Mouse (Mus musculus) bone marrow macrophage, adult 2 months (primary cell): ENCODE measurements at regions not wholly inside any gene's neighbourhood (a gene's known extent, or its start where the extent isn't known, plus 50 kb on each side); places are given as distances from the start of the nearest gene placed in this dataset.

Source experiments
- H3K27ac ChIP-seq: 2 replicates; pipeline ENCODE4 v1.5.1; 2012; ENCODE audit warnings: low read depth, low read length; ENCODE audit not compliant: insufficient read depth
- H3K4me1 ChIP-seq: 2 replicates; pipeline ENCODE4 v1.6.1; 2012; ENCODE audit warnings: low read length; ENCODE audit not compliant: control insufficient read depth, insufficient read depth
- H3K4me3 ChIP-seq: 2 replicates; pipeline ENCODE4 v1.5.1; 2012; ENCODE audit warnings: mild to moderate bottlenecking, low read length, moderate library complexity; ENCODE audit not compliant: insufficient read depth
- CTCF ChIP-seq: IDR thresholded peaks from 2 replicates; pipeline ENCODE4 v1.5.1; 2012; ENCODE audit warnings: low read depth, mild to moderate bottlenecking, low read length, moderate library complexity
- POLR2A ChIP-seq: IDR thresholded peaks from 2 replicates; pipeline ENCODE4 v1.6.1; 2012; ENCODE audit warnings: mild to moderate bottlenecking, low read depth, low read length, borderline replicate concordance

DNA sequence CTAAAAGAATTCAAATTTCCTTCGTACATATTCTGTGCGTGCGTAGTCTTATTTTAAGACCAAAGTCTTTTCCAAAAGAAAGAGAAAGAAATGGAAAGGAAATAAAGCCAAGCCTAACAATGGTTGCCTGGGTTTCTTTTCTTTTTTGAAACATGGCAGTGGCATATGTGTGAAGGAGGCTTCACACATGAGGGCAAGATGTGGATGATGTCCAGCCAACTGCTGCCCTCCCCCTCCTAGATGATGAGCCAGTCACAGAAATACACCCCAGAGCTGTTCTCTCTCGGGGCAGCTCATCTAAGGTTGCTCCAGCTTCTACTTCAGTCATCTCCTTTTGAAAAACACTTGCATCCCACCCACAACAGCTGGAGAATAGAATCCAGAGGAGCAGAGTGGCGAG lies 213.1 kb upstream of the Jmjd1c start:
- no peak overlapping the region for H3K4me3 ChIP-seq
- H3K4me1 ChIP-seq: peaks cover 5% of the 10 kb centered on the region
- TF ChIP-seq POLR2A: no peak
- no peak overlapping the region for H3K27ac ChIP-seq

DNA sequence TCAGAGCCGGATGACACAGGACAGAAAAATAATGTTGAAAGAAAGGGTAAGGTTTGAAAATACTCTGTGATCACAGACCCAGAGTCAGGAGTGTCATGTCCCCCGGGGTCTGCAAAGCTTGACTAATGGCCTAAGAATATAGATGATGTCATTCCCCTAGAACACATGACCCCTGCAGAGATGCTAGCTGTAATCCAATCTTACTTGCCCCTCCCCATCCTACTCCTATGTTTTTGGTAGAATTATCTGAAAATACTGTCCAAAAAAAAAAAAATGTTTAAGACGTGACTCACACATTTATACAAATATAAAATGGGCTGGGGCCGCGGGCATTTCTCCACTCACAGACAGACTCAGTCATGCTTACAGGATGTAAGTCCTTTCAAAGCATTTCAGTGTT lies 210.3 kb upstream of the Jmjd1c start:
- no peak overlapping the region for H3K4me3 ChIP-seq
- H3K4me1 ChIP-seq: peaks cover 5% of the 10 kb centered on the region
- H3K27ac ChIP-seq: no peak overlapping the region
- TF ChIP-seq POLR2A: no peak
- TF ChIP-seq CTCF: no peak

GRCm38 (mm10) chr10:66889786-66890555 lies 206.0 kb upstream of the Jmjd1c start:
- TF ChIP-seq CTCF: no peak
- Histone ChIP-seq H3K27ac (no peak overlapping the region), H3K4me3 (no peak overlapping the region), H3K4me1 (peaks cover 8% of the 10 kb centered on the region)

DNA sequence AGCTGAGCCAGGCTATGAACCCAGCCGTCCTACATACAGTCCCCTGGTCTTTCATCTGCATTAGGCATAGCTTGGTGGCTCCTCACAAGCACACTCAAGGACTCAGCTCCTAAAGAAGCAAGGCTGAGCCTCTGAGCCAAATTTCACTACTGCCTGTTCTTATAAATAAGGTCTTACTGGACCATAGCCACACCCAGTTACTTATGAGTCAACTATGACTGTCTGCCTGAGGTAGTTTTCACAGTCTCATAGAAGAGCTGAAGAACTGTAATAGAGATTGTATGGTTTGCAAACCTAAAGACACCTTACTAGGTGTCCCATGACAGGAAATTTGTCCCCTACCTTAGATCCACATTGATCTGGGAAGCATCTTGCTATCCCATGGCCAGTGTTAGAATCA lies 204.1 kb upstream of the Jmjd1c start:
- H3K27ac ChIP-seq: no peak overlapping the region
- no peak for TF ChIP-seq CTCF
- peaks cover 3% of the 10 kb centered on the region; the same call in 1 of the 2 replicates for H3K4me1 ChIP-seq
- no peak overlapping the region for H3K4me3 ChIP-seq

DNA sequence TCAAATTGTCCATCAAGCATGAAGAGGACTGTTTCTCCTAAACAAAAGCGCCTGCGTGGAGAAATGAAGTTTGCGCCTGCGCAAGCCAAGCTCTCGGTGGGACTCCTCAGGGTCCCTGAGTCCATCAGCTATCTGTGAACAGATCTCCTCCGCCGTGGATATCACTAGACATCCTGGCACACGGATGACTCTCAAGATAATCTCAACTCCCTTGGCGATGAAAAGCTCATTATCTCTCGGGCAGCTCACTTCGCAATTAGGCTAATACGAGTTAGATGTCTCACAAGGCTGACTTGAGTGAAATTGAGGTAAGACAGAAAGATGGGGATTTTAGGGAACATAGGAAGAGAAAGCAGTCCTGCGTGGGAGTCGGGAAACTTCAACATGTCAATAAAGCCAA lies 202.1 kb upstream of the Jmjd1c start:
- no peak for TF ChIP-seq CTCF
- no peak for TF ChIP-seq POLR2A

DNA sequence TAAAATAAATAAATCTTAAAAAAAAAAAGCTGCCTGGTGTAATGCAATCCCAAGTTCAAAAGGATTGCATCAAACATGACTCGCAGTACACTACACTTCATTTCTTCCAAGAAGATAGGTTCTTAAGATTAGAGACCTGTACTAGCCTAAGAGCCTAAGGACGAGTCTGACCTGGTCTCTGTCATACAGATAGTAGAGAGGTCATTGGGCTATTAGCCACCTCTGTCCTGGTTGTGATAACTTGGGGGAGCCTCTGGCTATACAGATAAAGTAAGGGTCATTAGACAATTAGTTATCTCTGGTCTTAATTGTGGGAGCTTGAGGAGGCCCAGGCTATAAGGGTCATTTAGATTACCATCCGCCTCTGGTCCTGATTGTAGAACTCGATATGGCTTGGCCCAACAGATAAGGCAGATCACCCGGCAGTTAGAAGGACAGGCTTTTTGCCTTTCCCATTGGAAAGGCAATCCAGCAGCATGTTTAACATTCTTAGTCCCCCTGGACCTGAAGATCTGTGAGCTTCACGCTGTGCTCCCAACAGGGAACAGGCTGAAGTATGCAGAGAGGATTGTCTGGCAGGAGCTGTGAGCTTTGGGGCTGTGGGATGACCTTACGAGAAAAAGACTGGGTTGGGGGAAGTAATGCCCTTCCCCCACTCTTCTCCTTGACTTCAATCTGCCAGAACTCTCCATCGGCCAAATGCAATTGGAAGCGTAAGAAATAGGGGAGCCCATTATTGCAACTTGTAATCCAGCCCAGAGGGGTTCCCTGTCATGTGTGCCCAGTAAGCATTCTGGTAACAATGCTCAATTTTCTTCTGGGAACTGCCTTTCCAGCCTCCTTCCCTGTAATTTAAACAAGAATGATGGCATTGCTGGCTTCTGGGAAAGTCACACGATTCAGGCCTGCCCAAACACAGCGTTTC lies 199.0 kb upstream of the Jmjd1c start:
- H3K4me3 ChIP-seq: no peak overlapping the region
- H3K4me1 ChIP-seq: peaks cover 17% of the 10 kb centered on the region
- no peak for TF ChIP-seq POLR2A
- no peak for TF ChIP-seq CTCF
- H3K27ac ChIP-seq: no peak overlapping the region

More for the DNA sequence above, 202.1 kb upstream of the Jmjd1c start:
- no peak overlapping the region for H3K4me3 ChIP-seq
- peaks cover 11% of the 10 kb centered on the region; the same call in 1 of the 2 replicates for H3K4me1 ChIP-seq
- no peak overlapping the region for H3K27ac ChIP-seq

DNA sequence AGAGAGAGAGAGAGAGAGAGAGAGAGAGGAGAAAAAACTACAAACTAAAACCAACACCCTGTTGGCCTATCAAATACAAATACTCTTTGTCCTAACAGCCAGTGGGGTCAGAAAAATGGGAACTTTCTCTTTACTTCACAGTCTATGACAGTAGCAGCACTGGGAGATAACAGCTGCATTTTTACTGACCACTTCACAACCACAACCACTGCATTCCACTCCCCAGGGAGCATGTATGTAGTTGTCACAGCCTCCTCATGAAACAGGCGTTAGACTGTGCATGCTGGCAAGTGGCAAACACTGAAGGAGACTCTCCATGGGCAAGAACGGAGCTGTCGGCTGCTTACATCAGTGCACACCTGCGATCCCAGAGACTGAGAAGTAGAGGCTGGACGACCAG lies 196.2 kb upstream of the Jmjd1c start:
- Histone ChIP-seq H3K27ac (no peak overlapping the region), H3K4me1 (peaks cover 22% of the 10 kb centered on the region), H3K4me3 (no peak overlapping the region)
- TF ChIP-seq CTCF (no peak), POLR2A (no peak)

DNA sequence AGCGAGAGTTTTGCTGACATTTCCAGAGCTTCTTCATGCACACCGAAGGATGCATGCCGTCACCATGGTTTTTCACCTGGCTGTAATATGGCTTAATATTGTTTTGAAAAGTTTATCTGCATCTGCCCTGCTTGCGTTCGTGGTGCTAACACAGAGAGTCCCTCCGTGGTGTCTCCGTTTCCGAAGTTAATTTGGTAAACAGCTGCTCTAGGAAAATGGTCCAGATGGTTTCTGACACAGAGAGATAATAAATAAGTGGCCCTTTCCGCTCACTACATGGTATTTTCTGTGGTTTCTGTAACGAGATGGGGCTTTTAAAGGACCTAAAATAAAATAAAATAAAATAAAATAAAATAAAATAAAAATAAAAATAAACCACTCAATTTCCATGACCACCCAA lies 195.1 kb upstream of the Jmjd1c start:
- no peak overlapping the region for H3K27ac ChIP-seq
- H3K4me1 ChIP-seq: peaks cover 26% of the 10 kb centered on the region
- H3K4me3 ChIP-seq: no peak overlapping the region
- TF ChIP-seq CTCF (no peak), POLR2A (no peak)

DNA sequence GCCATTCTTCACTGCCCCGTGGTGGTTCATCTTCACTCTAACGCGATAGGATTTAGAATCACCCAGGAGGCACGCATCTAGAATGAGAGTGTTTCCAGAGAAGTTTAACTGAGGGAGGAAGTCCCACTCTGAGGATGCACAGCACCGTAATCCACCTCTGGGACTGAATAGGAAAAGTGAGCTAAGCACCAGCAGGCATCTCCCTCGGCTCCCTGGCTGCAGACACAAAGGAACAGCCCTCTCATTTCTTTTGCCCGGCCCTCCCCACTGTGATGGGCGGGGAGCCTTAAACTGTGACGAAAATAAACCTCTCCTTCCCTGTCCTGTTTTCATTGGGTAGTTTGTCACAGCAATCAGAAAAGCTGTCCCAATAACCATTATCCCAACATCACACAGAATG lies 194.1 kb upstream of the Jmjd1c start:
- TF ChIP-seq POLR2A (no peak), CTCF (no peak)
- Histone ChIP-seq H3K4me1 (peaks cover 26% of the 10 kb centered on the region), H3K27ac (no peak overlapping the region), H3K4me3 (no peak overlapping the region)

GRCm38 (mm10) chr10:66904552-66905367 lies 191.2 kb upstream of the Jmjd1c start:
- Histone ChIP-seq H3K4me1 (peaks cover 23% of the 10 kb centered on the region), H3K4me3 (no peak overlapping the region), H3K27ac (no peak overlapping the region)
- TF ChIP-seq CTCF: no peak
- no peak for TF ChIP-seq POLR2A
